In the genomic region with DNA sequence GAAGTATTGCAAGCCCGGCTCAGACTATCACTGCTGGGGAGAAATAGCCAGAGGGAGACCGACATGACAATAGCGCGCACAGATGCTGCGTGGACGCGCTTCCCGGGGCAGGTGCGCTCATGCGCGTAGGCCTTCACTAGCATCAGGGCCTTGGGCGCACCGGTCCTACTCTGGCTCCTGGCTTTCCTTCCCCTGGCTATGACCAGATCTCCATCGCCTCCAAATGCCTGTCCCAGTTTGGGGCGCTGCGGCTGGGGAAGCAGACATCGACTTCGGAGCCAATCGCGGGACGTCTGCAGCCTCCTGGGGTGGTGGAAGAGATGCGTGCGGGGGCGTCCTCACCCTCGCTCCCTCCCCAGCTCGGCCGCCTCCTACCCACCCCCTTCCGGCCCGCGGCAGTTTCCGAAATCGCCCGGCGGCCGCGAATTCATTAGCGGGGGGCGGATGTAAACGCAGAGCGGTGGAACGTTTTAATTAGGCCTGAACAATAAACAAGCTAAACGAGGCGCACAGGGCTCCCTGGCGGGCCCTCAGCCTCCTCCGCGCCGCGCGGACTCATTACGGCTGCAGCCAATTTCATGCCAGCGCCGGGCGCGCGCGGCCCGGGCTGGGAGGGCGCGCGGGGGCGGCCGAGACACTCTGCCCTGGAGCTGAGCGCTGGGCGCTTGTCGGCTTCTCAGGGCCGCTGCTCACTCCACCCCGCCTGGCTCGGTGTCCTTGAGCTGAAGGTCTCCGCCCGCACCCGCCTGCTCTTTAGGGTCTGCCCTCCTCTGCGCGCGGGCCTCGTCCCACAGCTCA, we compare ENCODE assay signal across 8 mouse cellular contexts. TPM values are rescaled to one million over a fixed set of nuclear protein-coding genes. Genes with fewer than 3 reads are reported as not detected.
DNase-seq lines count a peak whose midpoint lies in the region; ATAC-seq lines count a peak whose summit lies in the region.

No protein-coding gene starts in this region.

- peaks cover 58% of the 10 kb centered on the region for H3K4me1 ChIP-seq in forebrain, embryonic 10.5 days
- H3K4me1 ChIP-seq in midbrain, embryonic 11.5 days (ENCODE audit: control insufficient read depth, insufficient read depth, low read length): peaks cover 24% of the 10 kb centered on the region

- ATAC-seq in midbrain, embryonic 11.5 days (ENCODE audit: low FRiP score): peak; percentile 61

- DNase-seq in kidney, adult 18-20 months: peak; percentile 26
- DNase-seq in kidney, adult 11 months: no peak
- DNase-seq in adrenal gland, postnatal 25 days: peak; percentile 73
- DNase-seq in forebrain, embryonic 10.5 days (ENCODE audit: extremely low spot score, low spot score): peak; percentile 70
- peak; percentile 52 to 54 for DNase-seq in heart, postnatal 10 days
- DNase-seq in layer of hippocampus, postnatal 10 days (ENCODE audit: low spot score in 2 of 2): peak; percentile 73 to 77
- DNase-seq in midbrain, embryonic 11.5 days (ENCODE audit: low spot score, missing footprints): peak; percentile 98
- peak; percentile 36 for DNase-seq in splenic B cell, adult 2 months (ENCODE audit: low read depth, low spot score)

- H3K4me2 ChIP-seq in midbrain, embryonic 11.5 days: peak overlapping the region; percentile 71

- intact Hi-C loops in heart, postnatal 10 days (cut with DNase I): no loop called here

- H3K9ac ChIP-seq in midbrain, embryonic 11.5 days (ENCODE audit: low read length): peak overlapping the region; percentile 63

- no peaks in the 10 kb centered on the region for H3K9me3 ChIP-seq in forebrain, embryonic 10.5 days
- no peaks in the 10 kb centered on the region for H3K9me3 ChIP-seq in midbrain, embryonic 11.5 days (ENCODE audit: control insufficient read depth, low read length)

- H3K4me3 ChIP-seq in forebrain, embryonic 10.5 days: peak overlapping the region; percentile 57
- H3K4me3 ChIP-seq in midbrain, embryonic 11.5 days (ENCODE audit: low read depth, low read length): peak overlapping the region; percentile 35

- under 1% methylated on average over 72 of the region's 75 CpGs for WGBS in forebrain, embryonic 10.5 days
- WGBS in midbrain, embryonic 11.5 days: under 1% methylated on average over 70 of the region's 75 CpGs

- peak overlapping the region; percentile 79 for H3K27ac ChIP-seq in forebrain, embryonic 10.5 days
- H3K27ac ChIP-seq in midbrain, embryonic 11.5 days (ENCODE audit: low read depth, low read length): peak overlapping the region; percentile 1

- H3K36me3 ChIP-seq in forebrain, embryonic 10.5 days (replicated peaks): no peaks in the 10 kb centered on the region
- no peaks in the 10 kb centered on the region for H3K36me3 ChIP-seq in midbrain, embryonic 11.5 days (ENCODE audit: control insufficient read depth, insufficient read depth, low read length)
- H3K36me3 ChIP-seq in splenic B cell, adult 2 months (ENCODE audit: control insufficient read depth, insufficient read depth, low read length, poor library complexity, severe bottlenecking): no peaks in the 10 kb centered on the region

- H3K27me3 ChIP-seq in forebrain, embryonic 10.5 days (ENCODE audit: poor library complexity, severe bottlenecking): peaks cover 100% of the 10 kb centered on the region
- peaks cover 62% of the 10 kb centered on the region for H3K27me3 ChIP-seq in midbrain, embryonic 11.5 days (ENCODE audit: control insufficient read depth, insufficient read depth, low read length)
- H3K27me3 ChIP-seq in splenic B cell, adult 2 months (ENCODE audit: control insufficient read depth, insufficient read depth, low read length, poor library complexity, severe bottlenecking): no peaks in the 10 kb centered on the region

RNA-seq across cellular contexts. Expression of gene Calcoco1, which starts 24.7 kb away (rescaled TPM):
- 105 and 147 TPM in 2 replicates for total RNA-seq in adrenal gland, postnatal 25 days (2021)
- polyA plus RNA-seq in forebrain, embryonic 10.5 days (2016; fragmentation: Nextera tagmentation; extraction: Ambion mirVana): 21.9 and 24.0 TPM in 2 replicates
- total RNA-seq in heart, postnatal 10 days (2021): 100 to 1,000 TPM in 1 of 2 experiments, 10 to 100 TPM in 1; 90.9 to 100 TPM
- total RNA-seq in layer of hippocampus, postnatal 10 days (2021): 10 to 100 TPM; 57.7 to 62.7 TPM
- 27.5 and 28.3 TPM in 2 replicates for polyA plus RNA-seq in midbrain, embryonic 11.5 days (2014; fragmentation: Nextera tagmentation; extraction: Ambion mirVana)
